Mouse (Mus musculus): ENCODE data around the gene Hps6. TPM values are rescaled to one million over a fixed set of nuclear protein-coding genes. Genes with fewer than 3 reads are reported as not detected.

Gene Hps6
- polyA plus RNA-seq, 1 experiment from 2014 or later = 4.0 TPM

DNA sequence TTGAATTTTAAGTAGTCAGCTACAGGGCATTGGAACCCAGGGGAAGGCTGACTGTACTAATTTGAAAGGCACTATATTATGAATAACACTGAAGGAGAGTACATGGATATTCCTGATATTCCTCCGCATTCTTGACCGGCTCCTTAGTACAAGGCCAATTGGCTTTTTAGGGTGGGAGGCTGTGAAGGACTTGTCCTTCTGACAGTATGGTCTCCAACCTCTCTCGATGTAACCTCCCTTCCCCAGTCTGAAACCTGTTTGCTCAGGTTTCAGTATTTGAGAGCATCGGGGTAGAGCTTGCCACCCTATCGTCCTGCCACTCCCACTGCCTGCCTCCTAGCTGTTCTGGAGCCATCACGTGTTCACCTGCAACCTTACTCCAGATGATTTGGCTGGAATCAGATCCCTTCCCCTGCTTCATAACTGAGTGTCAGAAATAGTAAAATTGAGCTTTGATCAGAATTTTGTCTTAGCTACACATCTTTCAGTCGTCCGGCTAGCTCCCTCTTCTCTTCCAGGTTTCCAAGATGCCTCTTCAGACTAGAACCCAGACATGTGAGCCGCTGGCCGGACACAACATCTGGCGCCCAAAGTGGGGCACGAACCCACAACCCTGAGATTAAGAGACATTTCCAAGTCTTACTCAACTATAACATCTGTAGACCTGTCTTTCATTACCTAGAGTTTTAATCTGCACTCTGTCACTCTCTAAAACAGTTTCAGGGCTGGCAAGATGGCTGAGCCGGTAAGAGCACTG, 9.1 kb upstream of the Hps6 start:
- Histone ChIP-seq H3K9me3 (ENCODE audit: control insufficient read depth, low read length) (no peaks in the 10 kb centered on the region), H3K4me3 (ENCODE audit: control insufficient read depth in 1 of 2, insufficient read depth in 1 of 2, low read depth in 1 of 2, low read length in 2 of 2) (no peak overlapping the region), H3K4me2 (ENCODE audit: low read length) (no peak overlapping the region), H3K27ac (replicated peaks in 1 of 2; ENCODE audit: control insufficient read depth in 1 of 2, insufficient read depth in 1 of 2, low read depth in 2 of 2, low read length in 2 of 2) (no peak overlapping the region), H3K4me1 (ENCODE audit: control insufficient read depth in 2 of 2, insufficient read depth in 2 of 2, low read length in 2 of 2) (peaks cover 0 to 8% of the 10 kb centered on the region in 2 experiments; a peak in 1 of 4 replicates), H3K27me3 (ENCODE audit: control insufficient read depth, insufficient read depth, low read length) (no peaks in the 10 kb centered on the region), H3K36me3 (ENCODE audit: control insufficient read depth, insufficient read depth, low read length) (peaks cover 4% of the 10 kb centered on the region; the same call in 1 of the 2 replicates), H3K9ac (ENCODE audit: low read length) (no peak overlapping the region)
- no peak for ATAC-seq (ENCODE audit: insufficient number of reproducible peaks, insufficient read depth, low FRiP score, low read depth)
- 93% methylated on average over 13 of the region's 13 CpGs for WGBS

DNA sequence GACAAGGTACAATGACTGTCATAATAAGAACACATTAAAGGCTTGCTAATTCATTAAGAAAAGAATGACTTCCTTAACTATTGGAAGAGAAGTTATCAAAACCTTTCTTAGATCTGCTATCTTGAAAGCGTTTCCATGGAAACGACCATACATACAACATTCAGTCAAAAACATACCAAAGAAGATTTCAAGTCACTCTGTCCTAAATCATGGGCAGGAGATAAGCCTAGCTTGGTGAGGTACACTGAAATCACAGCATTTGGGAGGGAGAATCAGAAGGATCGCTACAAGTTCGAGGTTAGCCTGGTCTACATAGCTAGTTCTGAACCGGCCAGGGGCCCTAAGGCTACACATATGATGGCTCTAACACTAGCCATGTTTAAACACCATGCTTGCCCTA, 5.9 kb upstream of the Hps6 start:
- WGBS = 60% methylated on average over 5 of the region's 5 CpGs
- Histone ChIP-seq H3K4me3 (ENCODE audit: control insufficient read depth in 1 of 2, insufficient read depth in 1 of 2, low read depth in 1 of 2, low read length in 2 of 2) (peak overlapping the region; percentile 85 to 86; a peak in 3 of 4 replicates), H3K36me3 (ENCODE audit: control insufficient read depth, insufficient read depth, low read length) (no peaks in the 10 kb centered on the region), H3K4me1 (ENCODE audit: control insufficient read depth in 2 of 2, insufficient read depth in 2 of 2, low read length in 2 of 2) (peaks cover 0 to 8% of the 10 kb centered on the region in 2 experiments; a peak in 1 of 4 replicates), H3K4me2 (ENCODE audit: low read length) (peak overlapping the region; percentile 71), H3K9ac (ENCODE audit: low read length) (peak overlapping the region; percentile 88), H3K27ac (replicated peaks in 1 of 2; ENCODE audit: control insufficient read depth in 1 of 2, insufficient read depth in 1 of 2, low read depth in 2 of 2, low read length in 2 of 2) (peak overlapping the region in 1 of 2 experiments; percentile 94; a peak in 1 of 4 replicates), H3K27me3 (ENCODE audit: control insufficient read depth, insufficient read depth, low read length) (no peaks in the 10 kb centered on the region), H3K9me3 (ENCODE audit: control insufficient read depth, low read length) (no peaks in the 10 kb centered on the region)
- no peak for ATAC-seq (ENCODE audit: insufficient number of reproducible peaks, insufficient read depth, low FRiP score, low read depth)

DNA sequence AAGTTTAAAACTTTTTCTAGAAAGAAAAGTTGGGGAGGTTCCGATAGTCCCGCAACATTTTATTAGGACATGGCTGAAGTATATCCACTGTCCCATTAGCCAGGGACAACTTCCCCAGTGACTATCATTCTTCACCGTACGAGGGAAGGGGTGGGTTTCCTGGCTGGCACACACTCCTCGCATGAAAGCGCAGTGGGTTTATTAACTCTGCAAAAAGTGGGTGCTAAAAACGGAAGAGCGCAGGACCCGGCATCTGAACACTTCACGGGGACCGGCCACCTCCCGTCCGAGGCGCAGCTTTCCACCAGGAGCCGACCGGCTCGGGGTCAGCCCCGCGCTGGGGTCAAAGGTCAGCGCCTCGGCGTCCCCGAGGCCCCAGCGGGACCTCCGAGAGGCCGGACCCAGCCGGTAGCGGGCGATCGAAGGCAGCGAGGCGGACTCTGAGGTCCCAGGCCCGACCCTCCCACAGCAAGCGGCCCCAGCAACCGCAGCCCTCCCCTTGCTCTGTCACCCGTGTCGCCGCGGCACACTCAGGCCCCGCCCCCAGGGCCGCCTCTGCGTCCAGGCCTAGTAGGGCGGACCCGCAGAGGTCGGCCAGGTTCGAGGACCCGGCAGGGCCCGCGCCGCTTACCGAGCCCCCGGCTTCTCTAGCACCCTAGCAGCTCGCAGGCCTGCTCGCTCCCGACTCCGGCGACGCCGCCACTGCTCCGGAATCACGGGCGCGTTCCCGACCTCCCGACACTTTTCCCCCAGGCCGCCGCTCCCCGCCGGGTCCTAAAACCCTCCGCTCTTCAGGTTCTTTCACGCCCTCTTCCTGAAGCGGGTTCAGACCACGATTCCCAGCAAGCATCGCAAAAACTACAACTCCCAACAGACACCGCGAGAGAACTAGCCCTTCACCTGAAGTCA, 5.3 kb upstream of the Hps6 start, which contains the start of gene Armh3:
TSS of gene Armh3 (minus strand) at position 704 of the 909 bp plus-strand sequence.
- Histone ChIP-seq H3K9me3 (ENCODE audit: control insufficient read depth, low read length) (no peaks in the 10 kb centered on the region), H3K9ac (ENCODE audit: low read length) (peak within 1 kb of the TSS; percentile 88), H3K27me3 (ENCODE audit: control insufficient read depth, insufficient read depth, low read length) (no peaks in the 10 kb centered on the region), H3K4me3 (ENCODE audit: control insufficient read depth in 1 of 2, insufficient read depth in 1 of 2, low read depth in 1 of 2, low read length in 2 of 2) (peak within 1 kb of the TSS; percentile 85 to 86), H3K27ac (replicated peaks in 1 of 2; ENCODE audit: control insufficient read depth in 1 of 2, insufficient read depth in 1 of 2, low read depth in 2 of 2, low read length in 2 of 2) (peak within 1 kb of the TSS; percentile 88 to 94), H3K4me1 (ENCODE audit: control insufficient read depth in 2 of 2, insufficient read depth in 2 of 2, low read length in 2 of 2) (peaks cover 0 to 8% of the 10 kb centered on the region in 2 experiments; a peak in 1 of 4 replicates), H3K4me2 (ENCODE audit: low read length) (peak within 1 kb of the TSS; percentile 71), H3K36me3 (ENCODE audit: control insufficient read depth, insufficient read depth, low read length) (no peaks in the 10 kb centered on the region)
- ATAC-seq (ENCODE audit: insufficient number of reproducible peaks, insufficient read depth, low FRiP score, low read depth) = peak; percentile 97
- WGBS = 2% methylated on average over 75 of the region's 76 CpGs

DNA sequence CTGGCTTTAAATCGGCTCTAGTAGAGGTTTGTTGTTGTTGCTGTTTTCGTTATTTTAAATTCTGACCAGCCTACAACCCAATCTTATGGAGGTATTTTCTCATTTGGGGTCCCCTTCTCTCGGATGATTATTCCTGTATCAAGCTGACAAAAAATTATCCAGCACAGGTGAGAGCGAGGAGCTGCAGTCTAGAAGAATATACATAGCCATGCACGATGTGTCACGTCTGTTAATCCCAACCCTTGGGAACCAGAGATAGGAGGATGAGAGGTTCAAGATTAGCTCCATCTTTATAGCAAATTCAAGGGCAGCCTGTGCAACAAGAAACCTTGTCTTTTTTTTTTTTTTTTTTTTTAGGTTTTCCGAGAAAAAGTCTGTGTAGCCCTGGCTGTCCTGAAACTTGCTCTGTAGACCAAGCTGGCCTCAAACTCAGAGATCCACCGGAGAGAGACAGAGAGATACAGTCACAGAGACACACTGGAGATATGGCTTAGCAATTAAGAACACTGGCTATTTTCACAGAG, 4.6 kb upstream of the Hps6 start:
- peak overlapping the region; percentile 88 for H3K9ac ChIP-seq (ENCODE audit: low read length)
- H3K4me2 ChIP-seq (ENCODE audit: low read length) = peak overlapping the region; percentile 71
- H3K27me3 ChIP-seq (ENCODE audit: control insufficient read depth, insufficient read depth, low read length) = no peaks in the 10 kb centered on the region
- H3K36me3 ChIP-seq (ENCODE audit: control insufficient read depth, insufficient read depth, low read length) = no peaks in the 10 kb centered on the region
- no peaks in the 10 kb centered on the region for H3K9me3 ChIP-seq (ENCODE audit: control insufficient read depth, low read length)
- H3K4me1 ChIP-seq (ENCODE audit: control insufficient read depth in 2 of 2, insufficient read depth in 2 of 2, low read length in 2 of 2) = peaks cover 0 to 9% of the 10 kb centered on the region in 2 experiments; a peak in 1 of 4 replicates
- peak overlapping the region; percentile 85 to 86; a peak in 3 of 4 replicates for H3K4me3 ChIP-seq (ENCODE audit: control insufficient read depth in 1 of 2, insufficient read depth in 1 of 2, low read depth in 1 of 2, low read length in 2 of 2)
- H3K27ac ChIP-seq (replicated peaks in 1 of 2; ENCODE audit: control insufficient read depth in 1 of 2, insufficient read depth in 1 of 2, low read depth in 2 of 2, low read length in 2 of 2) = no peak overlapping the region
- 9% methylated on average over 8 of the region's 8 CpGs for WGBS
- no peak for ATAC-seq (ENCODE audit: insufficient number of reproducible peaks, insufficient read depth, low FRiP score, low read depth)

DNA sequence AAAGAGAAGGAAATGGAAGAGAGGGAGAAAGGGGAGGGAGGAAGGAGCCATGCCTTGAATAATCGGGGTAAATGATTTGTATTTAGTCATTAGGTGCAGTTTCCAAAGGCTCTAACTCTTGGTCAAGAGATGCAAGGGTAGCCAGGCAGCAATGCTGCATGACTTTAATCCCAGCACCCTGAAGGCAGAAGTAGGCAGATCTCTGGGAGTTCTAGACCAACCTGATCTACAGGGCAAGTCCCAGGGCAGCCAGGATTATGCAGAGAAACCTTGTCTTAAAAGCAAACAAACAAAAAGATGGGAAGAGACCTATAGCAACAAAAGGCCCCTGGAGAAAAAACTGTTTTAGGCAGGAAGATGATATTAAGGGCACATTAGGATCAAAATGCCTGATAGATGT, 3.9 kb upstream of the Hps6 start:
- Histone ChIP-seq H3K9ac (ENCODE audit: low read length) (no peak overlapping the region), H3K4me2 (ENCODE audit: low read length) (no peak overlapping the region)
- WGBS = 54% methylated on average over 1 of the region's 1 CpGs

DNA sequence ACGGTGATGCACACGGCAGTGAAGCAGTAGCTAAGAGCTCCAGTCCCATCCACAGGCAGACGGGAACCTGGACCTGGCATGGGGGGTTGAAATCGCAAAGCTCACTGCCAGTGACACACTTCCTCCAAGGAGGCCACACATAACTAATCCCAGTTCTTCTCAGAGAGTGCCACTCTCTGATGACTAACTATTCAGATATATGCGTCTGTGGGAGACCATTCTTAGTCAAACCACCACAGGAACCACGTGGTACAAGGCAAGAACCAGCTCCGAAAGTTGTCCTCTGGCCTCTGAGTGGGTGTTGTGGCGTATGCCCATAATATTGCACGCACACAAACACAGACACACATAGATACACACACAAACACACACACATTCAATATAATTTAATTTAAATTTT, 1.0 kb upstream of the Hps6 start:
- Histone ChIP-seq H3K4me3 (ENCODE audit: control insufficient read depth in 1 of 2, insufficient read depth in 1 of 2, low read depth in 1 of 2, low read length in 2 of 2) (no peak overlapping the region), H3K4me1 (ENCODE audit: control insufficient read depth in 2 of 2, insufficient read depth in 2 of 2, low read length in 2 of 2) (peaks cover 7 to 15% of the 10 kb centered on the region in 2 experiments), H3K27me3 (ENCODE audit: control insufficient read depth, insufficient read depth, low read length) (no peaks in the 10 kb centered on the region), H3K9me3 (ENCODE audit: control insufficient read depth, low read length) (no peaks in the 10 kb centered on the region), H3K9ac (ENCODE audit: low read length) (no peak overlapping the region), H3K4me2 (ENCODE audit: low read length) (no peak overlapping the region), H3K36me3 (ENCODE audit: control insufficient read depth, insufficient read depth, low read length) (0 out of 2 replicates have a peak, but pooled peaks cover 7% of the 10 kb centered on the region), H3K27ac (replicated peaks in 1 of 2; ENCODE audit: control insufficient read depth in 1 of 2, insufficient read depth in 1 of 2, low read depth in 2 of 2, low read length in 2 of 2) (no peak overlapping the region)
- ATAC-seq (ENCODE audit: insufficient number of reproducible peaks, insufficient read depth, low FRiP score, low read depth) = no peak
- 73% methylated on average over 9 of the region's 9 CpGs for WGBS

More for the DNA sequence above, 3.9 kb upstream of the Hps6 start:
- no peaks in the 10 kb centered on the region for H3K9me3 ChIP-seq (ENCODE audit: control insufficient read depth, low read length)
- H3K36me3 ChIP-seq (ENCODE audit: control insufficient read depth, insufficient read depth, low read length) = no peaks in the 10 kb centered on the region
- no peaks in the 10 kb centered on the region for H3K27me3 ChIP-seq (ENCODE audit: control insufficient read depth, insufficient read depth, low read length)
- no peak overlapping the region for H3K4me3 ChIP-seq (ENCODE audit: control insufficient read depth in 1 of 2, insufficient read depth in 1 of 2, low read depth in 1 of 2, low read length in 2 of 2)
- no peak for ATAC-seq (ENCODE audit: insufficient number of reproducible peaks, insufficient read depth, low FRiP score, low read depth)
- peaks cover 5 to 15% of the 10 kb centered on the region in 2 experiments for H3K4me1 ChIP-seq (ENCODE audit: control insufficient read depth in 2 of 2, insufficient read depth in 2 of 2, low read length in 2 of 2)
- H3K27ac ChIP-seq (replicated peaks in 1 of 2; ENCODE audit: control insufficient read depth in 1 of 2, insufficient read depth in 1 of 2, low read depth in 2 of 2, low read length in 2 of 2) = no peak overlapping the region

DNA sequence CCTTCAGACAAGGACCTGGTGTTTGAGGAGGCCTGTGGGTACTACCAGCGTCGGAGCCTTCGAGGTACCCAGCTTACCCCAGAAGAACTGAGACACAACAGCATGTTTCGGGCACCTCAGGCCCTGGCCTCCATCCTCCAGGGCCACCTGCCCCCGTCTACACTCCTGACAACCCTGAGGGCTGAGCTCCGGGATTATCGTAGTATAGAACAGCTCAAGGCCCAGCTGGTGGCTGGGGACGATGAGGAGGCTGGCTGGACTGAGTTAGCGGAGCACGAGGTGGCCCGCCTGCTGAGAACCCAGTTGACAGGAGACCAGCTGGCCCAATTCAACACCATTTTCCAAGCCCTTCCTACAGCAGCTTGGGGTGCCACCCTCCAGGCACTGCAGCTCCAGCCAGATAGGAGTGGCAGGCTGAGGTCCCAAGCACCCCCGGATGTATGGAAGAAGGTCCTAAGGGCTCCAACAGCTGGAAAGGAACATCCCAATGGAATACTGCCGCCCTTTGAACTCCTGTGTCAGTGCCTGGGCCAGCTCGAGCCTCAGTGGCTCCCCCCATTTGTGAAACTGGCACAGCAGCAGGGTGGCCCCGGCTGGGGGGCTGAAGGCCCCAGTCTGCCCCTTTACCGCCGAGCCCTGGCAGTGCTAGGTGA, 1.6 kb downstream of the Hps6 start:
- no peak for ATAC-seq (ENCODE audit: insufficient number of reproducible peaks, insufficient read depth, low FRiP score, low read depth)
- Histone ChIP-seq H3K4me2 (ENCODE audit: low read length) (peak overlapping the region; percentile 99), H3K9me3 (ENCODE audit: control insufficient read depth, low read length) (no peaks in the 10 kb centered on the region), H3K9ac (ENCODE audit: low read length) (no peak overlapping the region), H3K4me1 (ENCODE audit: control insufficient read depth in 2 of 2, insufficient read depth in 2 of 2, low read length in 2 of 2) (peaks cover 7 to 11% of the 10 kb centered on the region in 2 experiments), H3K36me3 (ENCODE audit: control insufficient read depth, insufficient read depth, low read length) (0 out of 2 replicates have a peak, but pooled peaks cover 12% of the 10 kb centered on the region), H3K4me3 (ENCODE audit: control insufficient read depth in 1 of 2, insufficient read depth in 1 of 2, low read depth in 1 of 2, low read length in 2 of 2) (peak overlapping the region in 1 of 2 experiments; percentile 71; a peak in 1 of 4 replicates), H3K27me3 (ENCODE audit: control insufficient read depth, insufficient read depth, low read length) (no peaks in the 10 kb centered on the region), H3K27ac (replicated peaks in 1 of 2; ENCODE audit: control insufficient read depth in 1 of 2, insufficient read depth in 1 of 2, low read depth in 2 of 2, low read length in 2 of 2) (no peak overlapping the region)
- 77% methylated on average over 17 of the region's 17 CpGs for whole genome bisulfite sequencing
